Mouse (Mus musculus) spleen, adult 2 months (tissue): ENCODE measurements around the gene Cep19.

Experiments used
- CTCF ChIP-seq: fragments of 200-500 bp; IDR thresholded peaks from 2 replicates; pipeline ENCODE4 v1.5.1; 2011; ENCODE audit warnings: mild to moderate bottlenecking, inconsistent platforms; ENCODE audit not compliant: insufficient read depth, insufficient read length, insufficient replicate concordance; ENCODE audit errors: extremely low read depth
- POLR2A ChIP-seq: fragments of 200-500 bp; IDR thresholded peaks from 2 replicates; pipeline ENCODE4 v1.6.1; 2011; ENCODE audit warnings: low read depth, low read length, inconsistent platforms

- no peak for TF ChIP-seq CTCF
- no peak for TF ChIP-seq POLR2A
Observed at GRCm38 (mm10) chr16:32087629-32088443, 11.8 kb upstream of the Cep19 start.
